Comparison of ENCODE assay signal across 13 mouse cellular contexts in the genomic region with DNA sequence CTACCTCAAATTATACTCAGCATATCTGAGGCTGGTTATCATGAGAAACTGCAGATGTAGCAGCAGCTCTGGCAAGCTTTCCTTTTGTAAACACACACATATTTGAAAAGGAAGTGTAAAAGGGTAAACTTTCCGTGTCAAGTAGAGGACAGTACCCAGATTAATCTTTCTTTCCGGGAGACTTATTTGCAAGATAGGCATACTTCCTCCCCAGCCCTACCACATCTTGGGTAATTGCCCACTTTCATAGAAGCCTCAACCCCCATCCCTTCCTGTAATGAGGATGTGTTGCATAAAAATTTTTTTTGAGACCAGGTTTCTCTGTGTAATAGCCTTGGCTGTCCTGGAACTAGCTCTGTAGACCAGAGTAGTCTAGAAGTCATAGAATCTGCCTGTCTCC. TPM values are rescaled to one million over a fixed set of nuclear protein-coding genes. Genes with fewer than 3 reads are reported as not detected.
DNase-seq lines count a peak whose midpoint lies in the region; ATAC-seq and TF ChIP-seq lines count a peak whose summit lies in the region.
"Had no signal": no experiment of that assay in that cellular context is flagged by ENCODE, and none has a peak within 500 bp of the region (broad histone marks: within the 10 kb centered on the region; RNA-seq: fewer than 3 reads in every experiment).

No protein-coding gene starts in this region.

- H3K4me2 ChIP-seq in liver, embryonic 11.5 days, result no peak overlapping the region
- no peak overlapping the region for H3K4me2 ChIP-seq in kidney, embryonic 14.5 days (replicated peaks; ENCODE audit: low read depth, low read length)
- H3K4me2 ChIP-seq: embryonic facial prominence, embryonic 15.5 days; limb, embryonic 15.5 days had no signal

- no peaks in the 10 kb centered on the region for H3K79me2 ChIP-seq in liver, adult 2 months (ENCODE audit: control insufficient read depth, insufficient read depth, low read length)

- peak; percentile 58 for DNase-seq in liver, adult 2 months (ENCODE audit: extremely low read depth, low read depth, low spot score)
- no peak for DNase-seq in liver, embryonic 11.5 days (ENCODE audit: low spot score)
- peak; percentile 90 for DNase-seq in MEL-GATA-1-ER (ENCODE audit: extremely low read depth, low read depth)
- DNase-seq in skeletal muscle tissue, adult 2 months (ENCODE audit: low read depth, low spot score), result peak; percentile 50
- no peak for DNase-seq in layer of hippocampus, adult 18-20 months (ENCODE audit: low spot score in 2 of 2)
- DNase-seq in left cerebral cortex, postnatal 36 days (ENCODE audit: low spot score in 2 of 2), result no peak
- DNase-seq in gastrocnemius, adult 18-20 months (ENCODE audit: low spot score), result no peak
- DNase-seq: gastrocnemius, postnatal 36 days had no signal

- TF ChIP-seq POLR2A in liver, adult 2 months (IDR thresholded peaks at IDR 0.05; ENCODE audit: extremely low read depth, insufficient read depth, low read length), result no peak

- peaks cover 3% of the 10 kb centered on the region; the same call in 1 of the 2 replicates for H3K4me1 ChIP-seq in liver, adult 2 months (ENCODE audit: control insufficient read depth, insufficient read depth, low read length)
- no peaks in the 10 kb centered on the region for H3K4me1 ChIP-seq in liver, embryonic 11.5 days (replicated peaks; ENCODE audit: control insufficient read depth, insufficient read depth, low read length)
- no peaks in the 10 kb centered on the region for H3K4me1 ChIP-seq in kidney, embryonic 14.5 days (ENCODE audit: control insufficient read depth, insufficient read depth, low read length)
- H3K4me1 ChIP-seq: embryonic facial prominence, embryonic 15.5 days; limb, embryonic 15.5 days had no signal

- peak overlapping the region; percentile 58; the same call in 1 of the 2 replicates for H3K9ac ChIP-seq in liver, adult 2 months (ENCODE audit: low read depth, low read length)
- no peak overlapping the region for H3K9ac ChIP-seq in liver, embryonic 11.5 days (ENCODE audit: low read depth, low read length)
- no peak overlapping the region for H3K9ac ChIP-seq in kidney, embryonic 14.5 days (ENCODE audit: low read depth, low read length)
- H3K9ac ChIP-seq: embryonic facial prominence, embryonic 15.5 days; limb, embryonic 15.5 days had no signal

- H3K27ac ChIP-seq in liver, adult 2 months (replicated peaks; ENCODE audit: insufficient read depth, low read depth, low read length), result peak overlapping the region; percentile 76
- no peak overlapping the region for H3K27ac ChIP-seq in liver, embryonic 11.5 days (ENCODE audit: low read depth, low read length)
- H3K27ac ChIP-seq in kidney, embryonic 14.5 days (ENCODE audit: low read depth, low read length), result peak overlapping the region; percentile 24; the same call in 1 of the 2 replicates
- H3K27ac ChIP-seq: embryonic facial prominence, embryonic 15.5 days; limb, embryonic 15.5 days had no signal

- no peak for ATAC-seq in liver, embryonic 11.5 days (replicated peaks; ENCODE audit: low FRiP score)
- ATAC-seq in kidney, embryonic 14.5 days (ENCODE audit: low FRiP score, low TSS enrichment), result no peak
- ATAC-seq: intestine, postnatal 0 days; Patski had no signal

- 28% methylated on average over 2 of the region's 2 CpGs for WGBS in liver, adult 2 months
- WGBS in liver, embryonic 11.5 days, result 27% methylated on average over 2 of the region's 2 CpGs
- 53% methylated on average over 2 of the region's 2 CpGs for WGBS in kidney, embryonic 14.5 days

- no peaks in the 10 kb centered on the region for H3K27me3 ChIP-seq in liver, adult 2 months (ENCODE audit: control insufficient read depth, insufficient read depth, low read length)
- no peaks in the 10 kb centered on the region for H3K27me3 ChIP-seq in liver, embryonic 11.5 days (replicated peaks; ENCODE audit: control insufficient read depth, insufficient read depth, low read length)
- no peaks in the 10 kb centered on the region for H3K27me3 ChIP-seq in kidney, embryonic 14.5 days (ENCODE audit: control insufficient read depth, insufficient read depth, low read length)
- H3K27me3 ChIP-seq: embryonic facial prominence, embryonic 15.5 days; limb, embryonic 15.5 days; Patski had no signal

- intact Hi-C loops in left cerebral cortex, postnatal 36 days (cut with DNase I), result no loop called here

- H3K9me3 ChIP-seq in liver, embryonic 11.5 days (ENCODE audit: control insufficient read depth, low read length), result peaks cover 6% of the 10 kb centered on the region; the same call in 1 of the 2 replicates
- no peaks in the 10 kb centered on the region; the same call in 1 of the 2 replicates for H3K9me3 ChIP-seq in kidney, embryonic 14.5 days (ENCODE audit: control insufficient read depth, low read length)
- H3K9me3 ChIP-seq: embryonic facial prominence, embryonic 15.5 days; limb, embryonic 15.5 days had no signal

- no peaks in the 10 kb centered on the region for H3K36me3 ChIP-seq in liver, adult 2 months (ENCODE audit: control insufficient read depth, insufficient read depth, low read length)
- no peaks in the 10 kb centered on the region for H3K36me3 ChIP-seq in liver, embryonic 11.5 days (ENCODE audit: control insufficient read depth, insufficient read depth, low read length)
- H3K36me3 ChIP-seq in kidney, embryonic 14.5 days (ENCODE audit: control insufficient read depth, insufficient read depth, low read length), result no peaks in the 10 kb centered on the region
- H3K36me3 ChIP-seq: embryonic facial prominence, embryonic 15.5 days; limb, embryonic 15.5 days had no signal

- no peak overlapping the region for H3K4me3 ChIP-seq in liver, adult 2 months (ENCODE audit: insufficient read depth, low read depth, low read length)
- H3K4me3 ChIP-seq in liver, embryonic 11.5 days (ENCODE audit: low read depth, low read length), result no peak overlapping the region
- no peak overlapping the region for H3K4me3 ChIP-seq in kidney, embryonic 14.5 days (ENCODE audit: low read length)
- H3K4me3 ChIP-seq: embryonic facial prominence, embryonic 15.5 days; limb, embryonic 15.5 days had no signal

- TF ChIP-seq CTCF in liver, adult 2 months (IDR thresholded peaks at IDR 0.05; ENCODE audit: low read depth, low read length), result no peak

RNA-seq across cellular contexts. Expression of gene Cd38, which starts 12.6 kb away (rescaled TPM):
- total RNA-seq in liver, adult 2 months (2014; rRNA removed), result 15.9 and 17.8 TPM in 2 replicates
- polyA plus RNA-seq in liver, adult 2 months (2012; rRNA removed), result 4.3 and 4.8 TPM in 2 replicates
- polyA plus RNA-seq in liver, embryonic 11.5 days (2014; fragmentation: Nextera tagmentation; extraction: Ambion mirVana), result 22.0 and 25.0 TPM in 2 replicates
- 20.5 and 32.0 TPM in 2 replicates for polyA plus RNA-seq in kidney, embryonic 14.5 days (2014; fragmentation: Nextera tagmentation; extraction: Ambion mirVana)
- total RNA-seq in layer of hippocampus, adult 18-20 months (2021), result 1 to 10 TPM; 4.9 to 5.0 TPM
- total RNA-seq in left cerebral cortex, postnatal 36 days (2021), result 1 to 10 TPM; 2.2 TPM
- total RNA-seq in gastrocnemius, adult 18-20 months (2021), result 1 to 10 TPM; 1.7 to 2.1 TPM

RNA-seq across cellular contexts. Expression of gene Fbxl5, which starts 34.3 kb away (rescaled TPM):
- total RNA-seq in liver, adult 2 months (2014; rRNA removed), result 38.9 and 41.8 TPM in 2 replicates
- 13.2 and 17.4 TPM in 2 replicates for polyA plus RNA-seq in liver, adult 2 months (2012; rRNA removed)
- polyA plus RNA-seq in liver, embryonic 11.5 days (2014; fragmentation: Nextera tagmentation; extraction: Ambion mirVana), result 36.5 and 40.3 TPM in 2 replicates
- polyA plus RNA-seq in kidney, embryonic 14.5 days (2014; fragmentation: Nextera tagmentation; extraction: Ambion mirVana), result 44.5 and 71.8 TPM in 2 replicates
- 10 to 100 TPM; 89.3 to 91.2 TPM for total RNA-seq in layer of hippocampus, adult 18-20 months (2021)
- 10 to 100 TPM; 75.0 to 91.4 TPM for total RNA-seq in left cerebral cortex, postnatal 36 days (2021)
- total RNA-seq in gastrocnemius, adult 18-20 months (2021), result 10 to 100 TPM; 31.5 to 38.6 TPM

RNA-seq across cellular contexts. Expression of gene Bst1, which starts 37.1 kb away (rescaled TPM):
- 0.18 and 0.20 TPM in 2 replicates for total RNA-seq in liver, adult 2 months (2014; rRNA removed)
- polyA plus RNA-seq in liver, adult 2 months (2012; rRNA removed), result 0.16 and 0.47 TPM in 2 replicates
- 0.36 TPM in 1 of 2 replicates, not detected in the other for polyA plus RNA-seq in liver, embryonic 11.5 days (2014; fragmentation: Nextera tagmentation; extraction: Ambion mirVana)
- polyA plus RNA-seq in kidney, embryonic 14.5 days (2014; fragmentation: Nextera tagmentation; extraction: Ambion mirVana), result 0.38 and 0.53 TPM in 2 replicates
- total RNA-seq in layer of hippocampus, adult 18-20 months (2021), result under 1 TPM in 1 of 2 experiments, not detected in 1; 0.25 TPM
- total RNA-seq in left cerebral cortex, postnatal 36 days (2021), result not detected
- total RNA-seq in gastrocnemius, adult 18-20 months (2021), result not detected

RNA-seq across cellular contexts. Expression of gene Gm7879, which starts 57.2 kb away (rescaled TPM):
- total RNA-seq in liver, adult 2 months (2014; rRNA removed), result 0.28 TPM in 1 of 2 replicates, not detected in the other
- polyA plus RNA-seq in liver, adult 2 months (2012; rRNA removed), result not detected in 2 replicates
- not detected in 2 replicates for polyA plus RNA-seq in liver, embryonic 11.5 days (2014; fragmentation: Nextera tagmentation; extraction: Ambion mirVana)
- polyA plus RNA-seq in kidney, embryonic 14.5 days (2014; fragmentation: Nextera tagmentation; extraction: Ambion mirVana), result not detected in 2 replicates
- total RNA-seq in layer of hippocampus, adult 18-20 months (2021), result 10 to 100 TPM; 10.7 to 14.8 TPM
- total RNA-seq in left cerebral cortex, postnatal 36 days (2021), result 10 to 100 TPM; 11.4 to 13.5 TPM
- 1 to 10 TPM; 6.3 to 6.8 TPM for total RNA-seq in gastrocnemius, adult 18-20 months (2021)
- polyA plus RNA-seq: embryonic facial prominence, embryonic 15.5 days had no signal

Comparison
In these comparisons a context has a peak if more than half of its experiments do, and no peak if none do; other contexts are left out.
1. DNase-seq: peak in liver, adult 2 months (single experiment), MEL-GATA-1-ER (single experiment) and skeletal muscle tissue, adult 2 months (single experiment); none in liver, embryonic 11.5 days (single experiment), layer of hippocampus, adult 18-20 months (0 of 2), left cerebral cortex, postnatal 36 days (0 of 2) and gastrocnemius, adult 18-20 months (single experiment).